Mouse (Mus musculus) embryonic stem cell, embryonic (primary cell): ENCODE measurements around the gene Fam43a.

Experiments used
- CTCF ChIA-PET, 4 experiments: fragments of 300-600 bp in 2 of 4; fragments of 350-600 bp in 2 of 4; sonication (Branson Sonifier 250); formaldehyde crosslinking; loops; one replicate each; lab custom pipeline; 2022; ENCODE audit warnings: inconsistent platforms in 2 of 4; lab: Charles Lee
- POLR2A ChIA-PET, 4 experiments: fragments of 300-600 bp in 2 of 4; fragments of 350-600 bp in 2 of 4; sonication (Branson Sonifier 250); formaldehyde crosslinking; loops; one replicate each; lab custom pipeline; 2022; ENCODE audit warnings: antibody characterized with exemption in 4 of 4, inconsistent platforms in 1 of 4; lab: Charles Lee

Gene Fam43a

GRCm38 (mm10) chr16:30586935-30587493 lies 12.5 kb upstream of the Fam43a start:
- ChIA-PET CTCF (interaction anchor here in 1 of 4 experiments (0.7 kb wide), 1 partner anchor 48 kb away, joined by 3 read pairs; no protein-coding TSS in a partner anchor), POLR2A (interaction anchor here in 3 of 4 experiments (0.5 to 2.3 kb wide), 18 partner anchors 11 to 1804 kb away, joined by 3 to 12 read pairs (median 4); partner anchors contain the start of gene Fam43a (in 1 of the 3))

DNA sequence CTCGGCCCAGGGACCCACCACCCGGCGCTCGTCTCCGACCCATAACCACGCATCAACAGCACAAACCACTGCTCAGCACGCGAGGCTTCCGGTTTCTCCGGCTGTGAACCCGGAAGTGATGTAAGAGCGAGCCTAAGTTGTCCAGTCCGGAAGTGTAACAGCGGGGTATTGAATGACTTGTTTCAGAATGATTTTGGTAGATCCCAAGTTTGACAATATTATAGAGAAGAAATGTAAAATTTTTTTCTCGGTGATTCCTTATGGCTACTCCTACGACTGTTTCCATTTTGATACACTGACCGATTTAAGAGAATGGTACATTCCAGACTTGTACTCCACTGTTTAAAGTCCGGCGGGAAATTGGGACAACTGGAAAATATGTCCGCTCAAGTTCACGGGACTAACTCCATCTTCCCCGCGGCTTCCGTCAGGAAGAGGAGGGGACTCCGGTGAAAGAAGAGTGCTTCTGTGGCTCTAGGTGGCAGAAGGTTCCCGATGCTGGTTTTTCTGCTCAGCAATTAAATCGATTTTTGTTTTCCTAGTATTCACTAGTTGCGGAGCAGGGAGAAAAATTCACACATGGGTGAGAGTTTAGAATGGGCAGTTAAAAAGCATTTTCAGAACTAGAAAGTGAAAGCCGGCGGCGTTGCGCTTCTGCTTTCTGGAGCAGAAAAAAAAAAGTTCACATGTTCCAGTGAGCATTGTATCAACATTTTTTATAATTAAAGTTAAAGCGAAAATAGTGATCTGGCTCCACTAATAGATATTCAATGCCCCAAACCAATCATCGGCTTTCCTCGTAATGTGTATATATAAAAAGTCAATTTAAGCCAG lies 11.8 kb upstream of the Fam43a start, which contains the start of gene Lsg1:
Gene Lsg1, minus strand, starts transcription at position 99 of the 834 bp plus-strand sequence.
- POLR2A ChIA-PET, result interaction anchor here in 2 of 4 experiments (0.5 to 1.8 kb wide), 10 partner anchors 12 to 99 kb away, joined by 3 to 9 read pairs (median 4); partner anchors contain the start of gene Fam43a (in 1 of the 2)
- CTCF ChIA-PET, result no interaction called here

- ChIA-PET POLR2A (interaction anchor here (0.6 to 2.1 kb wide), 12 partner anchors 9 to 249 kb away, joined by 3 to 13 read pairs (median 3); partner anchors contain the start of gene Fam43a (in 2 of the 4)), CTCF (interaction anchor here in 3 of 4 experiments (0.5 to 1.1 kb wide), 15 partner anchors 9 to 764 kb away, joined by 3 to 11 read pairs (median 4); partner anchors contain the start of gene Fam43a (in 1 of the 3))
Observed at GRCm38 (mm10) chr16:30590264-30591209, 9.0 kb upstream of the Fam43a start.

GRCm38 (mm10) chr16:30591990-30592389 lies 7.5 kb upstream of the Fam43a start:
- CTCF ChIA-PET, result no interaction called here
- POLR2A ChIA-PET, result interaction anchor here in 1 of 4 experiments (1.3 kb wide), 1 partner anchor 20 kb away, joined by 3 read pairs; no protein-coding TSS in a partner anchor

DNA sequence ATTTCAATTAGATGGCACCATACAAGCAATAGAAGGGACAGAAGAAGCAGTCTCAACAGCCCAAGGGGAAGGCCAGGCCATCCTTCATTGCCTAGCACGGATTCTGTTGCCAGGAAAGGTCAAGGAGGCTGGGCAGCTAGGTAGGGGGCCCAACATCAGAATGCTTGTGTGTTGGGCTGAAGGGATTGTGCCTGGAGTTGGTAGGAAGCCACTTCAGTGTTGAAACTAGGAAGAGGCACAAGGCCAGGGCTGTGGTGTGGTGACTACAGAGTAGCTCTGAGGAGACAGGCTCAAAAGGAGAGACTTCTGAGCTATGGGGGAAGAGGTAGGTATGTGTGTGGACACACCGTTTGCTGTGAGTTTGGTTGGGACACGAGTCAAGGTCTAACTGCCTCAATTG lies 4.2 kb upstream of the Fam43a start:
- POLR2A ChIA-PET, result interaction anchor here in 3 of 4 experiments (0.6 to 2.0 kb wide), 12 partner anchors 9 to 829 kb away, joined by 3 to 17 read pairs (median 3); no protein-coding TSS in a partner anchor
- CTCF ChIA-PET, result interaction anchor here in 2 of 4 experiments (0.5 to 1.6 kb wide), 3 partner anchors 475 to 1264 kb away, joined by 3 read pairs; no protein-coding TSS in a partner anchor

DNA sequence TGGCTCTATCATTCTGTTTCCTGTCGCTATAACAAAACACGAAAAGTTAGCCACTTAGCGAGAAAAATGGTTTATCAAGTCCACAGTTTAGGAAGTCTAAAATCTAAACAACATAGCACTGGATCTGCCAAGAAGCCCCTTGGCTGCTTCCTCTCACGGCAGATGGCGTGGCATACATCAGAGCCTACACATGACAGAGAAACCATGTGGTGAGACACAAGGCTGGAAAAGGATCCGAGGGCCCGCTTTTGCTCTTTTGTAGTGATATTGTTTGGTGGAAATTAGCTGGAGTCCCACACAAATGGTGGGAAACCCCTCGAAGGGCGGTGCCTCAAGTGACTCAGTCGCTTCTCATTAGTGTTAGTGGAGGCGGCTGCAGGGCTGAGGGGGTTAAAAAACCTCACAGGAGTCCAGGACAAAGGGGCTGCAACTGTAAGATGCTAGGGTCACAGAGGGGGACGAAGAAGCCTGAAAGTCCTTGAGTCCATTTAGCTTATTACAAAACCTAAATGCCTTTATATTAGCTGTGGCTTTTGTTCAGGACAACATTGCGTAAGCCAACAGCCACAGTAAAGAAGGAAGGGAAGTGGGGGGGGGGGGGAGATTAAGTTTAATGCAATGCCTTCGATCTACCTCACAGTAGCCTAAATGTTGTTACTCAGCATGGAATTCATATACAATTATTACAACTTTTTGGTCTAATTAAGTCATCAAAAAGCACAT lies 3.5 kb upstream of the Fam43a start:
- ChIA-PET CTCF (interaction anchor here in 3 of 4 experiments (0.6 to 1.6 kb wide), 4 partner anchors 27 to 759 kb away, joined by 3 to 8 read pairs (median 4); no protein-coding TSS in a partner anchor), POLR2A (interaction anchor here in 3 of 4 experiments (0.6 to 2.0 kb wide), 7 partner anchors 11 to 195 kb away, joined by 3 to 6 read pairs (median 3); no protein-coding TSS in a partner anchor)

- ChIA-PET POLR2A (interaction anchor here in 3 of 4 experiments (0.7 to 6.7 kb wide), 11 partner anchors 11 to 407 kb away, joined by 3 to 38 read pairs (median 4); no protein-coding TSS in a partner anchor), CTCF (interaction anchor here in 3 of 4 experiments (0.7 to 2.6 kb wide), 10 partner anchors 76 to 758 kb away, joined by 3 to 10 read pairs (median 3); no protein-coding TSS in a partner anchor)
Observed at GRCm38 (mm10) chr16:30596959-30597681, 2.4 kb upstream of the Fam43a start.

GRCm38 (mm10) chr16:30600431-30601045 lies 1.0 kb downstream of the Fam43a start:
- ChIA-PET CTCF (interaction anchor here (0.6 to 4.0 kb wide), 18 partner anchors 9 to 470 kb away, joined by 3 to 26 read pairs (median 6); no protein-coding TSS in a partner anchor), POLR2A (interaction anchor here (0.6 to 6.7 kb wide), 137 partner anchors 8 to 804 kb away, joined by 3 to 73 read pairs (median 5); partner anchors contain the start of genes Lsg1 (in 1 of the 4), Tmem44 (in 1 of the 4) and Xxylt1 (in 1 of the 4))

DNA sequence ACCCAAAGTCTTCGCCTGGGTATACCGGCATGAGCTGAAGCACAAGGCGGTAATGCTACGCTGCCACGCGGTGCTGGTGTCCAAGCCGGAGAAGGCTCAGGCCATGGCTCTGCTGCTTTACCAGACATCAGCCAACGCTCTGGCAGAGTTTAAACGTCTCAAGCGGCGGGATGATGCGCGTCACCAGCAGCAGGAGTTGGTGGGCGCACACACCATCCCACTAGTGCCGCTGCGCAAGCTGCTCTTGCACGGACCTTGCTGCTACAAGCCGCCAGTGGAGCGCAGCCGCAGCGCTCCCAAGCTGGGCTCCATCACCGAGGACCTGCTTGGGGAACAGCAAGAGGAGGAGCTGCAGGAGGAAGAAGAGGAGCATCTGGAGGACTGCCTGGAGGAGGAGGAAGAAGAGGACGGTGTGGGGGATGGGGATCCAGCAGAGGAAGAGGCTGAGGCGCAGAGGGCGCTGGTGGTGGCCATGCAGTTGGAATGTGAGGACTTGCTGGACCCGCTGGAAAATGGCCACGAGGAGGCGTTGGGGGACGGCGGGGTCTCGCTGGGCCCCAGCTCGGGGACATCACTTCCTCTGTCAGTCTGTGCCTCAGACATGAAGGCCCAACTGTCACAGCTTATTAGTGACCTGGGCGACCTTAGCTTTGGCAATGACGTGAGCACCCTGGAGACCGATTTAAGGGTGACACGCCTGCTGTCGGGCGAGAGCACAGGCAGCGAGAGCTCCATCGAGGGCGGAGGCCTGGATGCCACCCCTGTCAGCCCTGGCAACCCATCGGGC lies 1.7 kb downstream of the Fam43a start:
- POLR2A ChIA-PET, result interaction anchor here (0.5 to 6.7 kb wide), 102 partner anchors 8 to 1921 kb away, joined by 3 to 73 read pairs (median 5); partner anchors contain the start of genes Lsg1 (in 1 of the 4) and Xxylt1 (in 1 of the 4)

DNA sequence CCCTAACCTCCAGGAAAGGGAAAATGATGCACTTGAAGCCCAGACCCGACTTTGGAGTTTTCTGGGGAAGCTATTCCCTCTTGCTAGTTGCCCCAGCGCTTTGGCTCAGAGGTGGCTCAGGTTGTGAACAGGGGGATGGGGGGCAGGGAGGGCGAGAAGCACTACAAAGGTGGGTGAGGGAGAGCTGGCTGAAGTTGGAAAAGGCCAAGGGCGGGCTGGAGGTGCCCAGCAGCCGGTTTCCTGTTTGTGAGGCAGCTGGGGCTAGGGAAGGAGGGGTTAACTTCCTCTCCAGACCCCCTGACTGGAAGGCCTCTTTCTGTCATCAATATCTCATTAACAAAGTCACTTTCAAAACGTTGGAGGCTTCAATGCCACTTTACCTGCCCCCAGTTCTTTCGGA lies 2.4 kb downstream of the Fam43a start:
- CTCF ChIA-PET, result interaction anchor here (0.7 to 4.0 kb wide), 18 partner anchors 8 to 479 kb away, joined by 3 to 26 read pairs (median 5); no protein-coding TSS in a partner anchor
- POLR2A ChIA-PET, result interaction anchor here (0.5 to 6.7 kb wide), 63 partner anchors 8 to 1920 kb away, joined by 3 to 73 read pairs (median 5); no protein-coding TSS in a partner anchor

More for the DNA sequence above, 1.7 kb downstream of the Fam43a start:
- CTCF ChIA-PET, result interaction anchor here (0.7 to 4.0 kb wide), 21 partner anchors 8 to 479 kb away, joined by 3 to 26 read pairs (median 5); no protein-coding TSS in a partner anchor

GRCm38 (mm10) chr16:30602684-30603530 lies 3.4 kb downstream of the Fam43a start:
- CTCF ChIA-PET, result interaction anchor here in 3 of 4 experiments (0.5 to 4.0 kb wide), 7 partner anchors 13 to 1378 kb away, joined by 3 to 26 read pairs (median 4); no protein-coding TSS in a partner anchor
- POLR2A ChIA-PET, result interaction anchor here (0.6 to 6.7 kb wide), 42 partner anchors 10 to 802 kb away, joined by 3 to 73 read pairs (median 5); no protein-coding TSS in a partner anchor

- CTCF ChIA-PET, result no interaction called here
Observed at GRCm38 (mm10) chr16:30603531-30603842, 4.0 kb downstream of the Fam43a start.

DNA sequence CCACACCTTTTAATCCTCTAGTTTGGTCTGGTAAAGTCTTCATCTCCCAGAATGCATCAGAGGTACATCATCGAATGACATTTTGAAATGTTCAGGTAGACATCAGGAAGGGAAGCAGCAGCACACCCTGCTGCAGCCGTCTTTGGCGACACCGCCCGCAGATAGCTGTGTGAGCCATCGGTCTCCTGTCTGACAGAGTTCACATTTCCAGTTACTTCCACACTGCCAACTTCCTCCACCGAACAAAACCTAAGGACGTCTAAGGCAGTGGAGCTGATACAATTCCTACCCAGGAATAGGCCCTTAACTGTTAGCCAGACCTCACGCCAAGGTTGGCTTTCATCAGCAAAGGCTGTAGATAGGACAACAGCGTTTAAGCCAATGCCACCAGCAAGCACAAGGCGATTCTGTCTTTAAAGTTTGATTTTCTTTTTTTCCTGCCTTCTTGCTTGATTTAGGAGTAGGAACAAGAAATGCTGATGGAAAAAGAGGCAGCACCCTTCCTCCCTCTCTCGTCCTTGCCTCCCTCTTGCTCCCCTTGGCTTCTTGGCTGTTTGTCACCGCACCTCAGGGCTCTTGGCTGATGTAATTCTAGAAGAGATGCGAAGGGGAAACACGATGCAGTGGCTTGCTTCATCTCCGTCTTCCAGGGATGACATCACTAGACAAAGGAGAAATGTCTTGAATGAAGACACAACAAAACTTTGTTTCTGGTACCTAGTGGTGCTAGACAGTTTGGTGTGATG lies 4.7 kb downstream of the Fam43a start:
- ChIA-PET POLR2A (interaction anchor here in 3 of 4 experiments (0.6 to 6.4 kb wide), 17 partner anchors 9 to 221 kb away, joined by 3 to 73 read pairs (median 4); no protein-coding TSS in a partner anchor), CTCF (interaction anchor here in 1 of 4 experiments (0.6 kb wide), 1 partner anchor 475 kb away, joined by 3 read pairs; no protein-coding TSS in a partner anchor)

More at GRCm38 (mm10) chr16:30603531-30603842, 4.0 kb downstream of the Fam43a start:
- POLR2A ChIA-PET, result interaction anchor here in 3 of 4 experiments (0.9 to 6.7 kb wide), 23 partner anchors 10 to 173 kb away, joined by 3 to 73 read pairs (median 7); no protein-coding TSS in a partner anchor
